Mouse (Mus musculus) right cerebral cortex, postnatal 36 days (tissue): Measurements from ENCODE around the gene Stt3b.
A peak's percentile ranks its signal among the peaks of the same experiment; 100 is the strongest.

Experiments used
- DNase-seq, 2 experiments: peaks; one replicate each; pipeline ENCODE4 v3.0.0; 2022; ENCODE audit warnings: low spot score in 2 of 2, mixed read lengths in 1 of 2

The Stt3b gene

DNA sequence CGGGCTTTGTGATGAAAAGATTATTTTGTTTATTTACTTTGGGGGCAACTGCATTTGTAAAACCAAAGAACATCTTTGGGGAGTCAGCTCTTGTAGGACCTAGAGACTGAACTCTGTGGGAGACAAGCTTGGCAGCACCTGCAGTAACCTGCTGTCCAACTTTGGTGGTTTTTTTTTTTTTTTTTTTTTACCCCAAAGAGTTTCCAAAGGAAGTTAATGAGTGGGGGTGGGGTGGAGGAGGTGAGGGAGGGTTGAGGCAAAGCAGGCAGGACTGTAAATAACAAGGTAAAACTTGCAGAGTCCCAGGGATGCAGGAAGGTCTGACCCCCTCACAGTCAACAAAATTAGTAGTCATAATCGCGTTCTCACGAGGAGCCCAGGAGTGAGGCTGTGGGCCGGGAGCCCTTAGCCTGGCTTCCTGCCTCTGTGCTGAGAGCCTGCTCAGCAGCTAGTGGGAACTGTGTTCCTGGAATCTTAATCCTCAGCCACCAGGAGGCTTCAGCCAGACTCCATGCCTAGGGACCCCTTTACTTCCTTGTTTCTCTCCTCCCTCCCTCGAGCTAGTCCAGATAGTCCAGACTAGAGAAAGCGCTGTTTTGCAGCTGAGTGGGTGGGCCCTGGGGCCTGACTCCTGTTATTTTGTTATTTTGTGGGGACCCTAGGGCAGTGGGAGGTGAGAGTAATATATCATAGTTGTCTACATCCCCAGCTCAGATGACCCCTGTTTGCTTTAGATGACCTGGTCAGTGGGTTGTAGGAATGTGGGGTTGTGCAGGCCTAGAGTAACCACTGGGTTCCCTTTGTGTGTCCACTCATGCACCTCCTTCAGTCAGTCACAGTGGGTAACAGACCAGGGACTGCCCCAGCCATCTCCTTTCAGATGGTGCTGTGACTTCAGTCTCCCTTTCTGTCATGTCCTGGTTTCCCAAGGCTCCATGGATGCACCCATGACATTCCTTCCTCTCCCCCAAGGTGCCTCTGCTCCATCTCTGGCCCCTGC lies 95.3 kb downstream of the Stt3b start:
- no peak for DNase-seq

DNA sequence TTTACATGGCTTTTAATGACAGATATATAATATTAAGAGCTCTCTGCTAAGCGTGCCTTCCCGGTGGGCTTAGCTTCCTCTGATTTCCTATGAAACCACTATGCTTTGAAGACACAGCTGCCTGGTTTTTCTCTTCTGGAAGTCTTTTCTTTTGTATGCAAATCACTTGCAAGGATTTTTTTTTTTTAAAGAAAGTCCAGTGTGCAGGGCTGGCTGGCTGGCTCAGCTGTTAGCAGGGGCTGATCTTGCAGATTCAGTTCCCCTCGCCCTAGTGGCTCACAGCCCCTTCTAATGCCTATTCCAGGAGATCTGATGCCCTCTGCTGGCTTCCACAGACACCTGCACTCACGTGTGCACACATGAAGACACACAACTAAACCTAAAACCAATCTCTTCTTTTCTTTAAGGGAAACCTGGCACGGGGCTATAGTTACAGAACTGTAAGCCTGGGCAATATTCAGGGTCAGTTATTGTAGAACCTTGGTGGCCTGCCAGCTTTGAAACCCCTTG lies 96.4 kb downstream of the Stt3b start:
- DNase-seq = no peak

DNA sequence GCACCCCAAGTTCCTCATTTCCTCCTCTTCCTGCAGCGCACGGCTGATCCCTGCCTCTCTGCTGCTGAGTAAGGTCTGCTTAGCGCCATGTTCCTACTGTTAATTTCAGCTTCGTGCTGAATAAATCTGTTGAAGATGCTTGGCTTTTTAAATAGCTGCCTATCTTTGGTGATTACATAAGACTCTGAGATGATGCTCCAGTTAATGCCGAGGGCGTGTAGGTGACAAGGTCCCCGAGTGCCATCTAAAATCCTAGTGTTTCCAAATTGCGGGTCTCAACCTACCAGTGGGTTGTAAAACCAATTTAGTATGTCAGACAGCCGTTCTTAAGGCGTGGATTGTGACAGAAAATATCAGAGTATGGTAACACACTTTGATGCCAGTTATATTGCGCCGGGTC lies 99.7 kb downstream of the Stt3b start:
- DNase-seq = peak in 1 of 2 experiments; percentile 19

DNA sequence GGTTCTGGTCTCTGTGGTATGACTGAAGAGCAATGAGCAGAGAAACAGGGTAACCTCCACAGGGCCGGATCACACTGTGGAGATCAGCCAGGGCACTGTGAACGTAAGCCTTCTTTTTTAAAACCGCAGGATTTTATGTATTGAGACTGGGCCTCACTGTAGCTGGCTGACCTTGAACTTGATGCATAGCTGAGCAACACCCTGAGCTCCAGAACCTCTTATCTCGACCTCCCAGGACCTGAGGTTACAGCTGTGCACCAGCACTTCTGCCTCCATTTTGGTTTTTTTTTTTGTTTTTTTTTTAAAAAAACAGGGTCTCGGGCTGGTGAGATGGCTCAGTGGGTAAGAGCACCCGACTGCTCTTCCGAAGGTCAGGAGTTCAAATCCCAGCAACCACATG lies 100.5 kb downstream of the Stt3b start:
- DNase-seq = no peak

DNA sequence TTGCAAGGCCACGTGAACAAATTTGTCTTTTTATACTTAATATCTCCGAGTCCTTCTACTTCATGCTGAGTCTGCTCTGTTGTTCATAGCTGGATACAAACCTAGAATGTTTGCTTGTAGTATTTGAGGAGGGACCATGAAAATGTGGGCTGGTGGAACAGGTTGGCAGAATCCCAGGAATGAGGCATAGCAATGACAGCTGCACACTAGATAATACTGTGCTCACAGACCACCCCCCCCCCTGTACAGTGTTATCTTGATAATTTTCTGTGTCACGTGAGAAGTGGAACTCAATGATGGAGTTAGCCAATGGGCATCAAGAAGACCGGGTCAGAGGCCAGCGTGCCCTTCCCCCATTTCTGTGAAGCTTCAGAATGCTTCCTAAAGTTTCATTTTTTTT lies 104.0 kb downstream of the Stt3b start:
- DNase-seq = no peak

DNA sequence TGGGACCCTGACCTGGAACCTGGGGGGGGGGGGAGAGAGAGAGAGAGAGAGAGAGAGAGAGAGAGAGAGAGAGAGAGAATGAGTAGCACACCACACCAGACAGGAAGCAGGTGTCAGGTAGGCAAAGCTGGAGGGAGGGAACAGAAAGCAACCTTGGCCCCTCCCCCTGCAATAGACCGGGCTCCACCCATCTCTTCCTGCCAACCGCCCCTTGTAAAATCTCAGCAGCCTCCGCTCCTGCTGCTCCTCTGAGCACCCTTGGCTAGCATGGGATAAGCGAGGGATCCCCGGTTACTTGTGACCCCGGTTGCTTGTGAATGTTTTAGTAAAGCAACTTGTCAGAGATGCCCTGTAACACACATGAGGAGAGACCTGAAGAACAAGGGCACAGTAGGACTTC lies 104.7 kb downstream of the Stt3b start:
- DNase-seq = no peak

DNA sequence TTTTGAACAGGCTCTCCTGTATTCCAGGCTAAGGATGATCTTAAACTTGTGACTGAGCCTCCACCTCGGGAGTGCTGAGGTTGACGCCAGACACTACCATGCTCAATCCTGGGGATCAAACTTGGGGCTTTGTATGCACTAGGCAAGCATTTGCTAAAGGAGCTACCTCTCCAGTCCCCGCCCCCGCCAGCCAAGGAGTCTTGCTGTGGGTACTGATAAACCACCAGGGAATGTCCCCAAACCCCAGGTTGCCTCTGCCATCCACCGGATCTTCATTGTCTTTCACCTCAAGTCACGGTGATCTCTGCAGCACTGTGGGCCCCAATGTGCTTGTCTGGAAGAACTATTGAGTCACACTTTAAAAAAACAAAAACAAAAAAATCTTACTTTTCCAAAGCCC lies 107.1 kb downstream of the Stt3b start:
- DNase-seq = no peak

DNA sequence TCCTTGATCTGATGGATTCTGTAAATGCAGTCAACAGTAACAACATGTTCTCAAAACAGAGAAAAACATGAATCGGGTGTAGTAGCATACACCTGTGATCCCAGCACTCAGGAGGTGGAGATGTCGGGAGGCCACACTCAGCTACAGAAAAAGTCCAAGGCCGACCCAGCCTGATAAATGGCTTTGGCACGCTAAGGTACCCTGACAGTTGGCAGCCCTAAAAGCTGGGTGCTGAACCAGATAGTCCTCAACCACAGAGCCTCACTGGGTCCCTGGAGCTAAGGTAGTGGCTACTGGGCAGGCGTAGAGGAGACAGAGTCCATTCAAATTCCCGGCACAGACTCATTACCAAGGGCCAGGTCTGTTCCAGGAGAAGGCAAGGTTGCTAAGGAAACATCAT lies 109.0 kb downstream of the Stt3b start:
- DNase-seq = no peak

DNA sequence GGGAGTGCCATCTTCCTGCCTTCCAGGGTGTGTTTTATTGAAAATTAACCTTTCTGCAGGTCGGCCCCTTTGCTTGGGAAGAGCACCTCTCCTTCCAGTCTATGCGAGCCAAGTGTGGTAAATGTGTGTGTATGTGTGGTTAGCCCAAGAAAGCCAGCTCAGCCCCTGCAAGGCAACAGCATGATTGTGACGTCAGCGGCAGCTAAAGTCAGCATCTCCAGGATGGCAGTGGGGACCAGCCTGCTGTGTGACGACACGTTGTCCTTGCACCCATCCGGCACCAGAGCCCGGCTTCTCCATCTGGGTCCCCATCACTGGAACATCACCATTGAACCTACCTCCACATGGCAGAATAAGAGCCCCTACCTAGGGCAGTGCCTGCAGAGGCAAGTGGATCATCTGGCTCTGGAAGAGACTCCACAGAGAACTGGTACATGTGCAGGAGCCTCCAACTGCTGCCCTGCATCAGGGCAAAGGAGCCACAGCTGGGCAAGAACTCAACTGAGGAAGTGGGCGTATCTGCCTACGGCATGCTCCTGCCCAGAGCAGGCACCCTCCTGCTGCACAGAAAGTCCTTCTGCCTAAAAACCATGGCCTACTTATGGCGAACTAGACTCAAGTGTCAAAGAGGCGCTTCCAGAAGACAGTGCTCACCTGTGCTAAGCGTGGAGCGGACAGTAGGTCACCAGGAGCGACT lies 109.9 kb downstream of the Stt3b start:
- DNase-seq = no peak

DNA sequence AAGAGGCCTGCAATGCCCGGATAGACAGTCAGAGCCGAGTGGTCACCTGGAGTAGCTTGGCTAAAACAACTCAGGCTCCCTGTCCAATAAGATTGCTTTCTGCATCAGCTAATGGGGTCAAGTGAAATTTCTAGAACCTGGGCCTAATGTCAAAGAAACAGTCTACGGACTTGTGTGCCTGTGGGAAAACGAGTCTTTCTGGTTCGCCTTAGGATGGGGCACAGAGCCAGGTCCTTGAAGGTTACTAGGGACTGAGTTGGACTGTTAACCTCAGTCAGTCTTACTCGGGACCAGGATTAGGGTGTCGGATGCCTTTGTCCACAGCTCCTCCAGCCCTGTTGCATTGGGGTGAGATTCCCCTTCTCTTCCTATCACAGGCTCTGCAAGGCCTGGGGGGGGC lies 113.1 kb downstream of the Stt3b start:
- DNase-seq = no peak

DNA sequence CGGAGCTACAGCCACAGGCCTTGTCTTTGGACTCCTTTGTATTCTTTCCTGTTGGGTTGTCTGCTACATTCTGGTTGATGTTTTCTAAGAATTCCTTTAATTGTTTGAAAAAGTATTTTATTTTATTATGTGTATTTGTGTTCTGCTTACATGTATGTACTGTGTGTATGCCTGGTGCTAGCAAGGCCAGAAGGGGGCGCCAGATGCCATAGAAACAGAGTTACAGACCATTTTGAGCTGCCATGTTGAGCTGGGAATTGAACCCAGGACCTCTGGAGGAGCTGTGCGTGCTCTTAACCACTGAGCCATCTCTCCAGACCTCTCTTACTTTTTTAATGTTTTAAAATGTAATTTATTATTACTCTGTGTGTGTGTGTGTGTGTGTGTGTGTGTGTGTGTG lies 117.3 kb downstream of the Stt3b start:
- no peak for DNase-seq
